ENCODE assay signal across 8 mouse cellular contexts in the genomic region with DNA sequence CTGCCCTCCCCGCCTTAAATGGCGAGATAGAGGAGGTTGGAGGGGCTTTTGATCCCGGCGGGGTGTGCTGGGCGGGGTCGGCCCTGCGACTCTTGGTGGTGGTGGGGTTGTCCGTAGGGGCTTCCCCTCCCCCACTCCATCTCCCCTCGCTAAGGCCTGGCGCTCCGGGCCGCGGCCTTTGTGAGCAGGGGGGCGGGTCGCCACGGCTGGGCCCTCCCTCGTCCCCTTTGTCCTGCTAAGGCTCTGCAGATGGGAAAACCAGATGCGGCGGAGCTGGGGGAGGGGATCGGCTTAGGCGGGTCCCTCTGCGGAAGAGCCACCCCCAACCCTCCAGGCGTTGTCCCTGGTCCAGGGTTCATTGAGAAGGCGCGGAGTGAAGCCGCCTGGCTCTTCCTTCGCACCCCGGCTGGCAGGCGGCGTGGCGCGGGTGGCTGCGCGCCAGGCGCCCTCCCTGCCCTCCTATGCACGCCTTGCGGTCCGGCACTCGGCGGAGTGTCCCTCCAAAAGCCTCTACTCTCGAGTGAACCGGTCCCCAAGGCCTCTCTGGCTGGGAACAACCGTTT. TPM values are rescaled to one million over a fixed set of nuclear protein-coding genes. Genes with fewer than 3 reads are reported as not detected.
DNase-seq lines count a peak whose midpoint lies in the region; ATAC-seq lines count a peak whose summit lies in the region.

No protein-coding gene starts in this region.

- H3K4me3 ChIP-seq in forebrain, embryonic 14.5 days (ENCODE audit: low read depth, low read length) = peak overlapping the region; percentile 99
- peak overlapping the region; percentile 81 for H3K4me3 ChIP-seq in stomach, embryonic 15.5 days (replicated peaks)

- H3K9me3 ChIP-seq in forebrain, embryonic 14.5 days (replicated peaks; ENCODE audit: control insufficient read depth, low read length) = no peaks in the 10 kb centered on the region
- H3K9me3 ChIP-seq in stomach, embryonic 15.5 days = no peaks in the 10 kb centered on the region

- H3K36me3 ChIP-seq in forebrain, embryonic 14.5 days (ENCODE audit: control insufficient read depth, insufficient read depth, low read length) = peaks cover 17% of the 10 kb centered on the region
- H3K36me3 ChIP-seq in stomach, embryonic 15.5 days = no peaks in the 10 kb centered on the region

- H3K27me3 ChIP-seq in forebrain, embryonic 14.5 days (replicated peaks; ENCODE audit: control insufficient read depth, insufficient read depth, low read length) = no peaks in the 10 kb centered on the region; the same call in 1 of the 2 replicates
- H3K27me3 ChIP-seq in stomach, embryonic 15.5 days (replicated peaks) = no peaks in the 10 kb centered on the region

- ATAC-seq in forebrain, embryonic 14.5 days = peak; percentile 67
- peak; percentile 37; the same call in 1 of the 2 replicates for ATAC-seq in stomach, embryonic 15.5 days (ENCODE audit: insufficient read depth, low FRiP score, low read depth)
- ATAC-seq in granulocyte monocyte progenitor cell, adult 5-6 weeks (replicated peaks; ENCODE audit: poor library complexity, severe bottlenecking) = no peak

- H3K4me2 ChIP-seq in forebrain, embryonic 14.5 days (ENCODE audit: low read length) = peak overlapping the region; percentile 90
- peak overlapping the region; percentile 79 for H3K4me2 ChIP-seq in stomach, embryonic 15.5 days

- DNase-seq in 3134 (ENCODE audit: extremely low read depth, insufficient read length, low spot score) = peak; percentile 90
- DNase-seq in Muller cell, postnatal 12 days (ENCODE audit: inconsistent ontology term) = peak; percentile 88
- peak; percentile 90 for DNase-seq in forebrain, embryonic 14.5 days (ENCODE audit: low spot score)
- peak; percentile 90 for DNase-seq in heart, postnatal 4 days
- DNase-seq in left cerebral cortex, postnatal 10 days (ENCODE audit: extremely low spot score in 1 of 2, low spot score in 2 of 2) = peak; percentile 46 to 92
- peak; percentile 97 for DNase-seq in mesoderm, embryonic 11.5 days (ENCODE audit: low read depth, low spot score)

- peak overlapping the region; percentile 99 for H3K9ac ChIP-seq in forebrain, embryonic 14.5 days (ENCODE audit: low read length)
- H3K9ac ChIP-seq in stomach, embryonic 15.5 days = peak overlapping the region; percentile 85

- intact Hi-C loops in left cerebral cortex, postnatal 10 days (cut with DNase I) = loop anchor here (5.0 kb wide), 1 partner anchor 55 kb away; a partner anchor contains a TSS

- WGBS in forebrain, embryonic 14.5 days = under 1% methylated on average over 43 of the region's 43 CpGs
- under 1% methylated on average over 41 of the region's 43 CpGs for WGBS in stomach, embryonic 15.5 days

- peaks cover 25% of the 10 kb centered on the region for H3K4me1 ChIP-seq in forebrain, embryonic 14.5 days (ENCODE audit: control insufficient read depth, insufficient read depth, low read length)
- peaks cover 25% of the 10 kb centered on the region for H3K4me1 ChIP-seq in stomach, embryonic 15.5 days

- H3K27ac ChIP-seq in forebrain, embryonic 14.5 days (ENCODE audit: low read depth, low read length) = peak overlapping the region; percentile 98
- peak overlapping the region; percentile 97 for H3K27ac ChIP-seq in stomach, embryonic 15.5 days

RNA-seq across cellular contexts. Expression of a gene that starts 1.8 kb away (rescaled TPM):
- polyA plus RNA-seq in forebrain, embryonic 14.5 days (2014; fragmentation: Nextera tagmentation; extraction: Ambion mirVana) = 477 and 560 TPM in 2 replicates
- total RNA-seq in heart, postnatal 4 days (2021) = 100 to 1,000 TPM; 145 to 173 TPM
- 100 to 1,000 TPM; 442 to 448 TPM for total RNA-seq in left cerebral cortex, postnatal 10 days (2021)
- polyA plus RNA-seq in stomach, embryonic 15.5 days (2015; fragmentation: Nextera tagmentation; extraction: Ambion mirVana) = 181 and 185 TPM in 2 replicates
- total RNA-seq in granulocyte monocyte progenitor cell, adult 5-6 weeks (2014; fragmentation: Nextera tagmentation) = not detected in 2 replicates
- not detected in 2 replicates for total RNA-seq in granulocyte monocyte progenitor cell, adult 5-6 weeks (2017)

RNA-seq across cellular contexts. Expression of a gene that starts 55.4 kb away (rescaled TPM):
- polyA plus RNA-seq in forebrain, embryonic 14.5 days (2014; fragmentation: Nextera tagmentation; extraction: Ambion mirVana) = 18,122 and 18,216 TPM in 2 replicates
- total RNA-seq in heart, postnatal 4 days (2021) = 1,000 to 10,000 TPM; 2,345 to 2,495 TPM
- 1,000 to 10,000 TPM; 3,611 to 3,673 TPM for total RNA-seq in left cerebral cortex, postnatal 10 days (2021)
- polyA plus RNA-seq in stomach, embryonic 15.5 days (2015; fragmentation: Nextera tagmentation; extraction: Ambion mirVana) = 14,327 and 14,357 TPM in 2 replicates
- 2,571 and 3,677 TPM in 2 replicates for total RNA-seq in granulocyte monocyte progenitor cell, adult 5-6 weeks (2014; fragmentation: Nextera tagmentation)
- 2,475 and 4,369 TPM in 2 replicates for total RNA-seq in granulocyte monocyte progenitor cell, adult 5-6 weeks (2017)

Comparison
In these comparisons a context has a peak if more than half of its experiments do, and no peak if none do; other contexts are left out.
1. RNA of a gene that starts 1.8 kb away (total RNA-seq): 442 to 448 TPM in left cerebral cortex, postnatal 10 days and 145 to 173 TPM in heart, postnatal 4 days; not detected in granulocyte monocyte progenitor cell, adult 5-6 weeks; every median in the first group is over 100 times any median in the second.
2. Peak in every context shown above with its lines, with median percentiles within 50 percentile points of each other: DNase-seq.